Mouse (Mus musculus): ENCODE data around the gene Kctd7. TPM values are rescaled to one million over a fixed set of nuclear protein-coding genes. Genes with fewer than 3 reads are reported as not detected.

The Kctd7 gene
- total RNA-seq, 2 experiments from 2014 or later: 5.3 to 8.5 TPM

DNA sequence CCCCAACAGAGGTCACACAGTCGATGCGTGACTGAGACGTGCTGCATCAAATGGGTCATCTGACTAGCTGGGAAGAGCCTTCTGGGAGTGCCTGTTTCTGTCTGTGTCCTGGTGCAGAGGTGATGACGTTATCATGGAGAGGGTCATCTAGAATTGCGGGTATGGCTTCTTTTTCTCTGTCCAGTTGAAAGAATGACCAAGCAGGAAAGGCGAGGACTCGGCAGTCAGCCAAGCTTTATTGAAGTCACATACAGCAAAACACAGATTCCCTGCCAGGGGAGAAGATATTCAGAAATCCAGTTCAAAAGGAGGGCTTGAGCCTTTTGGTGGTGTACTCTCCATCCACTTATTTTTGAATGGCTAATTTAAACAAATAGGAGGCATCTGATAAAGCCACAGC lies 1.6 kb upstream of the Kctd7 start:
- peak; percentile 39 for DNase-seq

DNA sequence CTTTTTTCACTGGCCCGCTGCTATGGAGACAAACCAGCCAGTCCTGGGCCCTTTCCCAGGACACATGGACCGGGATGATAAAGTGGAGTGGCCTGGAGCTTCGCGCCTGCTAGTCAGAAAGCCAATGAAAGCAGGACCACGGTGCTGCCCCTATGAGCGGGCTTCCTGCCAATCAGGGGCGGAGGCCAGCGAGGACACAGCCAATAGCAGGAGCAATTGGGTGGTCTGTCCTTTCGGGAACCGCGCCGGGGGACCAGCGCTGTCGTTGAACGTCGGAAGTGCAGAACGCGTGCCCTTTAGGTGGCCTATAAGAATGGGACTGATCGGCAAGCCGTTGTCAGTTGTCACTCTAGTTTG lies 706 bp upstream of the Kctd7 start:
- peak; percentile 86 for DNase-seq

DNA sequence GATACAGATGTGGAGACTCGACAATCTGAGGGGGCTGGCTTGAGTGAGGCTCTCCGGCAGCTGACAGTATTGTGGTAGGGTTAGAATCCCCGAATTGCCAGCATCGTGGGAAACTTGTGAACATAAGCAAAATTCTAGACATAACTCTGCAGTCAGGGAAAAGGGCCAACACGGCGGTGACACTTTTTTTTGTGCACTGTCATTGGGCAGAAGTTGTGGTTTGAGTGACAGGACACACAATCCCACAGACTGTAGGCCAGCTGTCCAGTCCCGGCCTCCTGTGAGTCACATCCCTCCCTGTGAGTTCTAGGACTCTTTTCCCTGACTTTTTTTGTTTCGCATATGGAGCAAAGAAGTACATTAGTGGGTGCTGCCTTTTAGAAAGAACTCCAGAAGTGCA lies 1.3 kb downstream of the Kctd7 start:
- peak; percentile 27 for DNase-seq

DNA sequence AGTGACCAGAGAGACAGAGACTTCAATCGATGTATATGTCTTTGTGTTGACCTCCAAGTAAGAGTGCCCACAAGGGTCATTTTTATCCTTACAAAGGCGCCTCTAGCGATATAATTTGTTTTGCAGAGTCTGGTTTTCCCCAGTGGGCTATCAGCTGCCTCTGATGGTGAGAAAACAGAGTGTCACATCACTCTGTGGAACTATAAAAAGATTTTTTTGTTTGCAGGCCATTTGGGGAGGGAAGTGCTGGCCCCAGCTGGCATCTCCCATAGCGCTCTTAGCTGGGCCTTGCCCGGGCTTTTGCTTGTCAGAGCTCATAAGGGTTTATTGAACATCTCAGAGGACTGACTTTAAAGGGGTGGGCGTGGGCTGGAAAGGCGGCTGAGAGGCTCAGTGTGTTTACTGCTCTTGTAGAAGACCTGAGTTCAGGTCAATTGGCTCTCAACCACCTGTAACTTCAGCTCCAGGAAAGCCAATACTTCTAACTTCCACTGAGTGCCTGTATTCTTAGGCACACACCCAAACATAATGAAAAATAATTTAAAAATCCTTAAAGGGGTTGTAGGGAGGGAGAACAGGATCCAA lies 5.2 kb downstream of the Kctd7 start:
- DNase-seq: no peak

DNA sequence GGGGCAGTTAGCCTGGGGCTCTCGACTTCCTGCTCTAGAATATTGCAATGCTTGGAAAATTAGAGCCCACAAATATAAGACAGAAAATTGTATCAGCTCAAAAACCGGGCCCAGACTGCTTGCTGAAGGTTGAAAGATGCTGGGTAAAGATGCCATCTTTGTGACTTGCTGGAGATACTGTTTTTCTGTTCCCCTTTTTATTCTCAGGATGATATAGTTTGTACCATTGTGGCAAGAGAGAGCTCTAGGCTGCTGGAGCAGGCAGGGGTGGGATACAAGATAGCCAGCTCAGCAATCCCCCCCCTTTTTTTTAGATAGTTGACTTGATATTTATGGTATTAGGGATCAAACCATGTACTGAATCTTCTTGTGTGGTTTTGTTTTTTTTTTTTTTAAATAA lies 9.6 kb downstream of the Kctd7 start:
- no peak for DNase-seq

DNA sequence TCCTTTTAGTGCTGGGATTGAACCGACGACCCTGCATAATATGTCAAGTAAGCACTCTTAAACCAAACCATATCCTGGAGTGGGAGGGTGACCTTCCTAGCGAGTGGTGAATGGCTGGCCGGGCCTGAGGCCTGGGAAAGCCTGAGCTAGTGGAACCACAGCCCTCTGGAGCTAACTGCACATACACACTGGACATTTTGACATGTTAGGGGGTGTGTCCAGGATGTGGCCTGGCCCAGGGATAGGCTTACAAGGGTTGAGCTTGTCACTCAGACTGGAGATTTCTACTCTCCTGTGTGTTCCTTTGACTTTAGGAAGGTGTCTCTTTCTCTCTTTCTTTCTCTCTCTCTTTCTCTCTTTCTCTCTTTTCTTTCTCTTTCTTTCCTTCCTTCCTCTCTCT lies 13.9 kb downstream of the Kctd7 start:
- no peak for DNase-seq

DNA sequence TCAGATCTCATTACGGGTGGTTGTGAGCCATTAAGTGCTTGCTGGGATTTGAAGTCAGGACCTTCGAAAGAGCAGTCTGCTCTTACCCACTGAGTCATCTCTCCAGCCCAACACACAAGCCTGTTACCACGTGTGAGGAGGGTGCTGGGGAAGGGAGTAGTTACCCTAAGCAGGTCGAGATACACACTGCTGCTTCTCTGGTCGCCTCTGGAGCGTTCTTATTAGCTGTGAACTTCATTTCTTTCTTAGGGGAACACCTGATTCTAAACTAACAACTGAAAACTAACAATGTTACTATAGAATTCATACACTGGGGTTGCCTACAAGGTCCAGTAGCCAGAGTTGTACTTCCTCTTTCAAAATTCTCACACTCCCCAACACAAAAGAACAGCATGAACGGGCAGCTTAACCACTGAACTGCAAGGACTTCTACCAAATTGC lies 15.1 kb downstream of the Kctd7 start:
- no peak for DNase-seq

DNA sequence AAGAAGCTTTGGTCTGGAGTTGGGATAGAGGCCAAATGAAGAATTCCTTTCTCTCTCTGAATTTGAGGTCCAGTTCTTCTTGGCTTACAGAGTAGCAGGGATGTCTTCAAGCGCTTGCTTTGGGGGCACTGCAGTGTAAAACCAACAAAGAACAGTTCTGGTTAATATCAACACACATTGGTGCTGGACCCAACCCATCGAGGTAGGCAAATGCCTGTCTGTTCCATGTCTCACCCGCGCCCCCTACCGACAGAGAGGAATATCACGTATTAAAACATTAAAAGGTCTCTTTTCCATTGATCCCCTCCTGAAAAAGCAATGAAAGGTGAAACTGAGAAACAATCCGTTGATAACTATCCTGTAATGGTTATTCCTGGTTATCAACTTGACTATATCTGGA lies 19.0 kb downstream of the Kctd7 start:
- DNase-seq: peak; percentile 88

DNA sequence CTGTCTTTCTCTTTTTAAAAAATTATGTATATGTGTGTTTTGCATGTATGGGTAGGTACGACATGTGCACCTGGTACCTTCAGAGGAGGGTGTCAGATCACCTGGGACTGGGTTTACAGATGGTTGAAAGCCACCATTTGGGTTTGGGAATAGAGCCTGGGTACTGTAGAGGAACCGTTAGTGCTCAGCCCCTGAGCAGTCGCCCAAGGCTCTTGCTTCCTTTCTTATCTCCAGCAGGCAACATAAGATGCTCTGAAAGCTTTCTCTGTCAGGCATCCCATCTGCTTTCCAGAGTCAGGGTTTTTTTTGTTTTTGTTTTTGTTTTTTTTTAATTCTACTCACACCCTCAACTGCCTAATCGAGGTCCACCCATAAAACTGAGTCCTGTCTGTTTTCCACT lies 20.6 kb downstream of the Kctd7 start:
- DNase-seq: no peak

DNA sequence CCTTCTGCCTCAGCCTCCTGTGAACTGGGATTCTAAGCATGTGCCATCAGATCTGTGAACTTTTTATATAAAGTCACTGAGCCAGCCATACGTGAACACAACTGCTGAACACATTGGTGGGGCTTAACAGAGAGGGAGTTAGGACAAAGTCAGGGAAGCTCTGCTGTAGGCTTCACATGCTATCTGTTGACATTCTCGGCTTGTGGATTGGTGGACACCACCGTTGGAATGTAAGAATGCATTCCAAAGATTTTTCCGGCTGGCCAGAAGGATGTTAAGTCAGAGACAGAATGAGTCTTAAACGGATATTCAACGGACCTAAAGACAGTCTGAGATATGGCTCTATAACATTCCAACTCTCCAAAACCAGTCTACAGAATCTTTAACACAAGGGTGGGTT lies 24.4 kb downstream of the Kctd7 start:
- DNase-seq: no peak

DNA sequence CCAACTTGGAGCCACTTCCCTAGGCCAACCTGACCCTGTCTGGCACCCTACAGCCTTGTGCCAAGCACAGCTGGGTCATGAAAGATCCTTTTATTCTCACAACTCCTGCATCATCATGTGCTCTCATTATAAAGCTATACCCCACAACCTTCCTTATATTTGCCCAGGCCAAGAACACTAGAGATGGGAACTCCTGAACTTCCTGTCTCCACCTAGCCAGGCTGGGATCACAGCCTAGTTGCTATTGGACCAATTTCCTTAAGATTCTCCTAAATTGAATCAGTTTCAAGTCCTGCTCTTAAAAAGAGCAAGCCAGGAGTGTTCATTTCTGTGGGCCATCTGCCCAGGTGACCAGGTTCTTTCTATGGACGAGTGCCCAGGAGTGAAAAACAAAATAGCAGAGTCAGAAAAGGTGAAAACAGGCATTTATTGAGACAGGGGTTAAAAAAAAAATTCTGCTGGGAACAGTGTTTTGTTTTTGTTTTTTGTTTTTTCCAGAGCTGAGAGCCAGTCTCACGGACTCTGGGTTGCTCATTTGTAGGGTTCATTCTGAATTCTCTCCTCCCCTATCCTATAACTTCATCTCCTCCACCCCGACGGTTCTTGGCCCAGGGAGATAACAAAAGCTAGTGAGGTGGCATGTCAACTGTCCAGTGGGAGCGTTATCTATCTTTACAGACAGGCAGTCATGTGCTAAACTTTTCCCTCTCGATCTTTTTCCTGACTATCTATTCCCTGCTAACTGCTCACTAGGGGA lies 26.2 kb downstream of the Kctd7 start:
- peak; percentile 14 for DNase-seq

DNA sequence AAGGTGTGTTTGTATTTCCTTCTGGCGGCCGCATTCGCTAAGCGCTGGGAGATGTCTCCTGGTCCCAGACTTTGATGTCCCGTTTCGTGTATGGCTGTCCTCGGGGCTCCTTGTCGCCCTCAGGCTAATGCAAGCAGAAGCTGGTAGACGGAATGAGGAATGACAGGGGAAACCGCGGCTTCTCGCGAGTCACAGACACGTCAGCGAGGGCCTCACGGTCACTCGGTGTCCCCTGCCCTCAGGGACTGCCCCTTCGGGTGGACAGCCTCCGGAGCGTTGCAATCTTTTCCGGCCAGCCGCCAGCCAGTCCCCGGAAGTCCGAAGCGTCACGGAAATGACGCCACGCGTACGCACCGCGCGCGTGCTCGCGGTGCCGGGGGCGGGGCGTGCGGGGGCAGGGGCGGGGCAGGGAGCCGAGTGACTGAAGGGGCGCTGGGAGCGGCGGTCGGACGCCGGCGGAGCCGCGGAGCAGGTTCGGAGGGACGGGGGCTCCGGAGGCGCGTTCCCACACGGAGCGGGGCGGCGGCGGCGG lies 26.8 kb downstream of the Kctd7 start, which contains the start of gene Rabgef1:
Rabgef1 (plus strand) TSS at position 376 of the 532 bp plus-strand sequence.
- DNase-seq: peak; percentile 97

DNA sequence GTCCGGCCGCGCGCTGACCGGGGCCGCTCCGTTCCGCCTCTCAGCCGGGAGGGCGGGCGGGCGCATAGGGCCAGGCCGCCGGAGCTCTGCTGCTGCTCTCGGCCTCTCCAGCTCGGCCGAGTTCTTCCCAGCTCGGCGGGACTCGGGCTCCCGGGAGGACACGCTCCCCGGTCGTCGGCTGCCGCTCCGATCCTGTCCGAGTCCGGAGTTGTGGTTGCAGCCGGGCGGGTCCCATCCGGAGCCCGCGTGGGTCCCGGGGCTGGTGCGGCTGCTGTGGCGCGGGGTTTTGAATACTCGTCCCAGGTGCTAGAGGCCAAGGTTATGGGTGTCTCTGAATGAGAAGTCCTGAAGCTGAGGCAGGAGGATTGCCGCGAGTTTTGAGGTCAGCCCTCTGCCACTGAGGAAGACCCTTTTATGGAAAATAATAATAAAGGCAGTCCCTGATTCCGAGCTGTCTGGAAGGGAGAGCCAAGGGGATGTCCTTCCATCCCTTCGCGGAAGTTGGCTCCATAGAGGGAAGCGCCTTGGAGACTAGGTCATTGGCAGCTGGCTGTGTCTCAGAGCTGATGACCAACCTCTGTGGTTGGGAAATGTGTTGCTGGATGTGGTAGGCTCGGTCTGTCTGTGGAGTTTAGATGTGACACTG lies 27.4 kb downstream of the Kctd7 start:
- DNase-seq: peak; percentile 75

DNA sequence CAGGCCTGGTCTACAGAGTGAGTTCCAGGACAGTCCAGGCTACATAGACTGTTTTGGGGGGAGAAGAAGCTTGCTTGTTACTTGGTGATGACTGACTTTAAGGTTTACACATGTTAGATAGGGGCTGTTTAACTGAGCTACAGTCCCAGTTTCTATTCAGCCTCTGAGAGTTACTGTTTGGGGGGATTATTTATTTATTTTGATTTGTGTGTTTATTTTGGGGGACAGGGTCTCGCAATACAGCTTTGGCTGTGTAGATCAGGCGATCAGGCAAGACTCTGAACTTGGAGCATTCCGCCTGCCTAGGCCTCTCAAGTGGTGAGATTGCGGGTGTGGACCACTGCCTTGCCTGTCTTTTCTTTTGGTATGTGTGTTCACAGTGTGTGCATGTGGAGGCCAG lies 28.4 kb downstream of the Kctd7 start:
- no peak for DNase-seq

DNA sequence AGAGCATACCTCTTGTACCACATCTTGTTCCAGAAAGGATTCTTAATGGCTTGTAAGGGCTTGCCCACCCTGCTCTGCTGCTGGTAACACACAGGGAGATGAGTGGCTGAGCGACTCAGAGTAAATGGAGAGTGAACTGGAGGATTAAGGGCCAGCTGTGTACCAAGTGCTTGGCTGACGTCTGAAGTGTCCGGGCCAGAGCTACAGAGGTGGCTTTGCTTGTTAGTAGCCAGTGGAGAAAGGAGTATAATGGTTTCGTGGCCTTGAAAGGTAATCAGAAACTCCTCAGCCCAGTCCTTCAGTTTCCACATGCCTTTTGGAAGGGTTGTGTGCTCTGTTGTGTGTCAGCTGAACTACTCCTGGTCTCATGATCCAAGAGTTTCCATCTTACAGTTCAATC lies 33.2 kb downstream of the Kctd7 start:
- DNase-seq: no peak

DNA sequence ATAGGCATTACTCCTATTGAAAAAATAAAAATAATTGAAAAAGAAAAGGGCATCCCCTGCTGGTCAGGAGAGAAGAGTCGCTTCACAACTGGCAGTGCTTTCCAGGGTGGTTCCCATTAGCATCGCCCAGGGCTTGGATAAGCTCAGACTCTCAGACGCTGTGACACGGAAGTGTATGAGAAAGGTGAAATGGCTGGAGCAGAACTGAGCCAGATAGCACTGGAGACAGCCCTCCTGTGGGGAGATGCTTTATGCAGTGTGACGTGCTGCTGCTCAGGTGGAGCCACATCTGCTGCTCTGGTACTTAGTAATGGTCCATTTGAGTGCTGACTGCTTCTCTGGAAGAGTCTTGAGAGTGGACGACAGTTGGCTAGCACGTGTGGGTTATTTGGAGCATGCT lies 35.7 kb downstream of the Kctd7 start:
- no peak for DNase-seq

DNA sequence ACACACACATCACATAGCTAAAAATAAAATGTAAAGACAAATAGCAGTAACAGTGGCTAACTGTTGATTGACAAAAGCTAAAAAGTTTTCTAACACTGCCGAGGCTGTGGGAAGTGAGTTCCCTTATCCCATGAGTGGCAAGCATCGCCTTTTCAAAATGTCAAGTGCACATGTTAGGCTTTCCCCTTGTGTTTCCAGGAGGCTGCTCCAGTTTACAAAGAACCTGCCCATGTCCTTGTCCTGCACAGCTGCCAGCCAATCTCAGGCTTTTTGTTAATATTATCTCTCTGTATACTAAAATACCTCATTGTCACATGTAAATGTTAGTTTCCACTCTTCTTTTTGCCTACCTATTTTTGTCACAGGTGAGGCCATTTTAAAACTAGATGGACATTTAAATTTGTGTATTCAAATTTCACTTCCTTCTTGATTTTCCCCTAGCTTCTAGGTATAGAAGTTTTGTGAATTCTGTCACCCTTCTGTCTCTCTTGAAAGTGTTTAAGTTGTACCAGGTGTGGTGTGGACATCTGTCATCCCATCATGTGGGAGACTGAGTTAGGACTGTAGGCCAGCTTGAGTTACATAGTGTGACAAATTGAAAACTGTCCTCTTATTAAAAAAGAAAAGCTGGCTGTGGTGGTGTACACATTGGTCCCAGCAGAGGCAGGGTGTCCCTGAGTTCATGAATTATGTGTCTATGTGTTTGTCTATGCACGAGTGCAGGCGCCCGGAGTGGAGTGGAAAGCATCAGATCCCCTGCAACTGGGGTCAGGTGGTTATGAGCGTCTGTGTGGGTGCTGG lies 37.3 kb downstream of the Kctd7 start:
- DNase-seq: no peak

DNA sequence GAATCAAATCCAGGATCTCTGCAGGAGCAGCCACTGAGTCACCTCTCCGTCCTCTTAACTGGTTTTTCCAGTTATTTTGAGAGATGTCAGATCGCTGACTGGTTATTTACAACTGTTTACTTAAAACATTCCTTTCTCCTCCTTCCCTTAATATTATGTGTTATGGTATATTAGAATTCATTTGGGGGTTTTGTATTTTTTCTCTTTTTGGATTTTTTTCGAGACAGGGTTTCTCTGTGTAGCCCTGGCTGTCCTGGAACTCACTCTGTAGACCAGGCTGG lies 37.8 kb downstream of the Kctd7 start:
- no peak for DNase-seq

DNA sequence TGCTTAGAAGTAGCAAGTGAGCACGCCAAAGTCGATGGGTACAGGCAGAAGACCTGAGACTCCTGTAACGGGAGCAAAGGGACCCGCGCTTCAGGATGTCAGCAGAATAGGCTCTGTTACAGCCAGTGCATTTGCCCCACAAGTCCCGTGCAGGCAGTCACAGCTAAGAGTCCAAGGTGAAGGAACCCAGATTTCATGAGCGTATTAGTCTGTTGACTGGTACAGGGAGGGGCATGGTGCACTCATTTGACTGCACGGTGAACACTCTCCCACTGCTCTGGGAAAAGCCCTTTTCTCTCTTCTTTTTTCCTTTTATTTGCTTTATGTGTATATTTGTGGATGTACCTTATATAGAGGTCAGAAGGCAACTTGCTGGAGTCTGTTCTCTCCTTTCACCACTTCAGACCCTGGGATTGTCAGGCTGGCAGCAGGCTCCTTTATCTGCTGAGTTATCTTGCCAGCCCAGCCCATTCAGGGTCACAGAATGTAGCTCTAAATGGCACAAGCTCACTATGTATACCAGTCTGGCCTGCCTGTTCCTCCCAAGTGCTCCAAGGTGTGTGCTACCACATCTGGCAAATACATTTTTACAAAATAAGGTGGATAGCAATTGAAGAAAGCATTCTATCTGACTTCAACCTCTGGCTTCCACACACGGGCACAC lies 39.7 kb downstream of the Kctd7 start:
- DNase-seq: peak; percentile 53

DNA sequence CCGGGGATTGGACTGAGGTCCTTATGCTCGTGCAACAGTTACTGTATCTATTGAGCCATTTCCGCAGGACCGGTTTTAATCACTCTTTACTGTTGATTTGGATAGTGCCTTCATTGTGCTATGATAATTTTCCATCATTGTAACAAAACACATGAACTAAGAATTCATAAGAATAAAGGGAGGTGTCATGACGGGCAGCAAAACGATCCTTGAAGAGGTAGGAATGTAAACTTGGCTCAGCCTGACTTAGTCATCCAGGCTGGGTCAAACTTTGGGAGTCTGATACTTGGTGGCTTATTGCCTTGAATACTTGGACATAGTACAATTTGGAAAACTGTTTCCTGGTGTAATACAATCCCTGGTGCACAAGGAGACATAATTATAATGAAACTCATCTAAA lies 40.7 kb downstream of the Kctd7 start:
- DNase-seq: no peak

DNA sequence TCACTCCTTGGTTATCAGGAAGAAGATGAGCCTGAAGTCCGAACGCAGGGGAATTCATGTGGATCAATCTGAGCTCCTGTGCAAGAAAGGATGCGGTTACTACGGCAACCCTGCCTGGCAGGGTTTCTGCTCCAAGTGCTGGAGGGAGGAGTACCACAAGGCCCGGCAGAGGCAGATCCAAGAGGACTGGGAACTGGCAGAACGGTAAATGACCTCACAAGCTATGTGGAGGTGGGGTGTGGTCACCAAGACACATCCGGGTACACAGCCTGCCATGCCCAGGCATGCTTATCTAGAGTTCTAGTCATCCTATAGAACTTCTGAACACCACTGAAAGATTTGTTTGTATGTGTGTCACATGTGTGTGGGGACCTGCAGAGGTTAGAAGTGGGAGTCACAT lies 42.7 kb downstream of the Kctd7 start:
- peak; percentile 16 for DNase-seq

DNA sequence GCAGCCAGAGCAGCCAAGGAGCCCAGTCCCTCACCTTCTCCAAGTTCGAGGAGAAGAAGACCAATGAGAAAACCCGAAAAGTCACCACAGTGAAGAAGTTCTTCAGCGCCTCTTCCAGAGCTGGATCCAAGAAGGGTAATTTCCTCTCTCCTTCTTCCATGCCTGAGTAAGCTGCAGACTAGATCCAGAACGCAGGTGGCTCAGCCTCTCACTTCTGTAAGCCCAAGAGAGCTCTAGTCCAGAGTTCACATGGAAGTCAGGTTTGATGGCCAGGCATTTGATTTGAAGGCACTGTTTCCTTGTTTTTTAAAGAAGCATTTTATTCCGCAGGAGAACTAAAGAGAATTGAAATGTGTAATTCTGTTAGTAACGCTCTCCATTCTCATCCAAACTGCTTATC lies 46.2 kb downstream of the Kctd7 start:
- DNase-seq: no peak

Measured in adrenal gland, postnatal 10 days (tissue).